Mouse (Mus musculus) heart, adult 2 months (tissue): ENCODE results near the gene Dab1.

ENCODE experiments used
- EP300 ChIP-seq: fragments of 200-500 bp; IDR thresholded peaks from 2 replicates; pipeline ENCODE4 v1.6.1; 2011; ENCODE audit warnings: low read depth, low read length, control low read depth; ENCODE audit not compliant: insufficient read depth
- POLR2A ChIP-seq: fragments of 200-500 bp; IDR thresholded peaks from 2 replicates; pipeline ENCODE4 v1.6.1; 2011; ENCODE audit warnings: mild to moderate bottlenecking, low read depth, low read length, control low read depth; ENCODE audit not compliant: insufficient read depth

DNA sequence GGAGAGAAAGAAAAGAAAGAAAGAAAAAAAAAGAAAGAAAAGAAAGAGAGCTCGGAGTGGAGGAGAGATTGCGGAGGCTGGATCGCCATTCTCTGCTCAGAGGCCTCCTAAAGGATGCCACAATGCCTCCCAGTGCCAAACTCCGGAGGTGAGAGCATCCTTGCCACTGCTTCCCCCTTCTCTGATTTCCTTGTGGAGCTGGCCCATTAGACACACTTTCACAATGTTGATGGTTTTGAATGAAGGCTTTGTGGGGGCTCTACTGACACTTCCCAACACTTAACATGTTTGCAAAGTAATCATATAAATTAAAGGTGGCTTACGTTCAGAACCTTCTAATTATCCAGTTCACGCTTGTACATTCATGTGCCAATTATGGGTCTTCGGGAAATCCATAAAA is 749.9 kb downstream of the Dab1 start:
- TF ChIP-seq EP300 (no peak), POLR2A (no peak)
